Mouse (Mus musculus): ENCODE data around the gene Tm2d3. TPM values are rescaled to one million over a fixed set of nuclear protein-coding genes. Genes with fewer than 3 reads are reported as not detected.

The Tm2d3 gene
- polyA plus RNA-seq, 1 experiment: 50.5 TPM

- TF ChIP-seq CTCF (IDR thresholded peaks at IDR 0.05; ENCODE audit: low read depth, low read length) (no peak), POLR2A (IDR thresholded peaks at IDR 0.05; ENCODE audit: borderline replicate concordance, low read depth, low read length) (no peak)
- no peak overlapping the region for H3K4me3 ChIP-seq (ENCODE audit: insufficient read depth, low read length)
- no peak overlapping the region for H3K27ac ChIP-seq (ENCODE audit: insufficient read depth, low read depth, low read length)
- H3K4me1 ChIP-seq (ENCODE audit: control insufficient read depth, insufficient read depth, low read length): no peaks in the 10 kb centered on the region
Measured at GRCm38 (mm10) chr7:65667491-65667890, 23.5 kb upstream of the Tm2d3 start.

- Histone ChIP-seq H3K4me1 (ENCODE audit: control insufficient read depth, insufficient read depth, low read length) (peaks cover 8% of the 10 kb centered on the region), H3K27ac (ENCODE audit: insufficient read depth, low read depth, low read length) (no peak overlapping the region), H3K4me3 (ENCODE audit: insufficient read depth, low read length) (no peak overlapping the region)
- TF ChIP-seq CTCF (IDR thresholded peaks at IDR 0.05; ENCODE audit: low read depth, low read length) (no peak), POLR2A (IDR thresholded peaks at IDR 0.05; ENCODE audit: borderline replicate concordance, low read depth, low read length) (no peak)
Measured at GRCm38 (mm10) chr7:65678050-65678449, 12.9 kb upstream of the Tm2d3 start.

- H3K4me3 ChIP-seq (ENCODE audit: insufficient read depth, low read length): no peak overlapping the region
- H3K4me1 ChIP-seq (ENCODE audit: control insufficient read depth, insufficient read depth, low read length): peaks cover 8% of the 10 kb centered on the region
- H3K27ac ChIP-seq (ENCODE audit: insufficient read depth, low read depth, low read length): no peak overlapping the region
- TF ChIP-seq POLR2A (IDR thresholded peaks at IDR 0.05; ENCODE audit: borderline replicate concordance, low read depth, low read length) (no peak), CTCF (IDR thresholded peaks at IDR 0.05; ENCODE audit: low read depth, low read length) (no peak)
Measured at GRCm38 (mm10) chr7:65678900-65679595, 11.9 kb upstream of the Tm2d3 start.

GRCm38 (mm10) chr7:65681166-65681565, 9.8 kb upstream of the Tm2d3 start:
- TF ChIP-seq POLR2A (IDR thresholded peaks at IDR 0.05; ENCODE audit: borderline replicate concordance, low read depth, low read length) (no peak), CTCF (IDR thresholded peaks at IDR 0.05; ENCODE audit: low read depth, low read length) (no peak)
- H3K4me3 ChIP-seq (ENCODE audit: insufficient read depth, low read length): no peak overlapping the region
- H3K27ac ChIP-seq (ENCODE audit: insufficient read depth, low read depth, low read length): no peak overlapping the region
- H3K4me1 ChIP-seq (ENCODE audit: control insufficient read depth, insufficient read depth, low read length): peaks cover 8% of the 10 kb centered on the region

DNA sequence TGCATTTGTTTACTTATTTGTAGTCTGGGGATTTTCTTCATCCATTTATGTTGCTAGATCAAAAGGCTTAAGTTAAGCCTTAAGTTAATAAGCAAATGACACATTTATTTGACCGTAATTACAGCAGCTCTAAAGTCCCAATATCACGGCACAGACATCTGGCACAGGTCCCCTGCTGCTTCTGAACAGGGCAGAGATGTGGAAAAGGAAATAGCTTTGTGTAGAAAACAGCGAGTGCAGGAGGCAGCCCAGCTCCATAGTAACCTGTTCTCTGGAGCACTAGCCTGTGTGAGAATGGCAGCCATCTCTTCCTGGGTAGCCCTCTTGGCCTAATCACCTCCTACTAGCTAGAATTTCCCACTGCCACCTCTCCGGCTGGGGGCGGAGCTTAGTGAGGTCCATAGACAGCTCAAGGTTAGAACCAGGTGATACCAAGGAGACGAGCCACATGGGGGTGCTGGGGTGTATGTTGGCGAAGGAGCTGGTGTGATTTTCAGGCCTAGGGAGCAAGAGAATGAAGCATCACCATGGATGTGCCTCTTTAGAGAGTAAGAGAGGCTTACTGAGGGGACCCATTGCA, 6.6 kb upstream of the Tm2d3 start:
- TF ChIP-seq CTCF (IDR thresholded peaks at IDR 0.05; ENCODE audit: low read depth, low read length): no peak
- TF ChIP-seq POLR2A (IDR thresholded peaks at IDR 0.05; ENCODE audit: borderline replicate concordance, low read depth, low read length): no peak
- H3K4me1 ChIP-seq (ENCODE audit: control insufficient read depth, insufficient read depth, low read length): peaks cover 8% of the 10 kb centered on the region
- H3K4me3 ChIP-seq (ENCODE audit: insufficient read depth, low read length): no peak overlapping the region
- H3K27ac ChIP-seq (ENCODE audit: insufficient read depth, low read depth, low read length): no peak overlapping the region

DNA sequence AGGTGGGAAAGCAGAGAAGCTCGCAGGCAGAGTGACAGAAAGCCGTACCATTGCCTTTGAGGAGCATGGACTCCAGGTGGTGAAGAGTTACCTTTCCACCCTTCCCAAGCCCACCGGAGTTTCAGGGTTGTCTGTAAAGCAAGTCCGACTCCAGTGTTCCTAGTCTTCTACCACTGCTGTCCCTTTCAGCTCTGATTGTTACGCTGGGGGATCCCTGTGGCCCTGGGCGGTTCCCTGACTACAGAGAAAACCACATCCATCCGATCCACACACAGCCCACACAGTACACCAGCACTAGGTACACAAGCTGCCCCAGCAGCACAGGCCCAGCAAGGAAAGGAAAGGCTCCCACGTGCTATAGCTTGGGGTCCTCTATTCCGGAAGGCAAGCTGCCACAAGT, 4.3 kb upstream of the Tm2d3 start:
- Histone ChIP-seq H3K27ac (ENCODE audit: insufficient read depth, low read depth, low read length) (no peak overlapping the region), H3K4me1 (ENCODE audit: control insufficient read depth, insufficient read depth, low read length) (peaks cover 3% of the 10 kb centered on the region), H3K4me3 (ENCODE audit: insufficient read depth, low read length) (no peak overlapping the region)
- TF ChIP-seq CTCF (IDR thresholded peaks at IDR 0.05; ENCODE audit: low read depth, low read length) (no peak), POLR2A (IDR thresholded peaks at IDR 0.05; ENCODE audit: borderline replicate concordance, low read depth, low read length) (no peak)

GRCm38 (mm10) chr7:65691929-65692605, 1.1 kb downstream of the Tm2d3 start:
- Histone ChIP-seq H3K4me1 (ENCODE audit: control insufficient read depth, insufficient read depth, low read length) (peaks cover 11% of the 10 kb centered on the region), H3K27ac (ENCODE audit: insufficient read depth, low read depth, low read length) (no peak overlapping the region), H3K4me3 (ENCODE audit: insufficient read depth, low read length) (no peak overlapping the region)
- no peak for TF ChIP-seq POLR2A (IDR thresholded peaks at IDR 0.05; ENCODE audit: borderline replicate concordance, low read depth, low read length)
- no peak for TF ChIP-seq CTCF (IDR thresholded peaks at IDR 0.05; ENCODE audit: low read depth, low read length)

GRCm38 (mm10) chr7:65692883-65693282, 1.9 kb downstream of the Tm2d3 start:
- Histone ChIP-seq H3K4me3 (ENCODE audit: insufficient read depth, low read length) (peak overlapping the region; percentile 98), H3K27ac (ENCODE audit: insufficient read depth, low read depth, low read length) (no peak overlapping the region), H3K4me1 (ENCODE audit: control insufficient read depth, insufficient read depth, low read length) (peaks cover 11% of the 10 kb centered on the region)
- TF ChIP-seq CTCF (IDR thresholded peaks at IDR 0.05; ENCODE audit: low read depth, low read length) (no peak), POLR2A (IDR thresholded peaks at IDR 0.05; ENCODE audit: borderline replicate concordance, low read depth, low read length) (no peak)

- Histone ChIP-seq H3K27ac (ENCODE audit: insufficient read depth, low read depth, low read length) (no peak overlapping the region), H3K4me3 (ENCODE audit: insufficient read depth, low read length) (peak overlapping the region; percentile 98), H3K4me1 (ENCODE audit: control insufficient read depth, insufficient read depth, low read length) (peaks cover 11% of the 10 kb centered on the region)
- TF ChIP-seq CTCF (IDR thresholded peaks at IDR 0.05; ENCODE audit: low read depth, low read length) (no peak), POLR2A (IDR thresholded peaks at IDR 0.05; ENCODE audit: borderline replicate concordance, low read depth, low read length) (no peak; the same call in 1 of the 2 replicates)
Measured at GRCm38 (mm10) chr7:65693301-65693821, 2.4 kb downstream of the Tm2d3 start.

GRCm38 (mm10) chr7:65696450-65696849, 5.5 kb downstream of the Tm2d3 start:
- no peak overlapping the region for H3K4me3 ChIP-seq (ENCODE audit: insufficient read depth, low read length)
- no peak overlapping the region for H3K27ac ChIP-seq (ENCODE audit: insufficient read depth, low read depth, low read length)
- H3K4me1 ChIP-seq (ENCODE audit: control insufficient read depth, insufficient read depth, low read length): peaks cover 11% of the 10 kb centered on the region
- TF ChIP-seq POLR2A (IDR thresholded peaks at IDR 0.05; ENCODE audit: borderline replicate concordance, low read depth, low read length) (no peak), CTCF (IDR thresholded peaks at IDR 0.05; ENCODE audit: low read depth, low read length) (no peak)

Data from bone marrow macrophage, adult 2 months (primary cell).